ENCODE assay signal across 27 mouse cellular contexts in the genomic region with DNA sequence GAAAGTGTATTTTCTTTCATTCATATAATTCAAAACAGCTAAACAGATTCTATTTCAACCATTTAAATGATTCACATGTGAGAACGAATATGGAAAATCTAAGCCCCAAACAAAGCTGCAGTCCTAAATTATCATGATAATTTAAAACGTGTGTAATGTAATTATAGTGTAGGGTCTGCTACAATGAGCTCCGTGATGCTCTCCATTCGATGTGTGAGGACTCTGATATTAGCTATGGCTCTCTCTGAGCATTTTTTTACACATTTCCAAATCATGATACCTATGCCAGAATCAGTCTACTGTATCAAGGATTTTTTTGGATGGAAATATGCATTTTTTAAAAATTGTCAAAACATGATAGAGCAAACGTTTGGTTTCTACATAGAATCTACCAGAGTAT.
"Had no signal": no experiment of that assay in that cellular context is flagged by ENCODE, and none has a peak within 500 bp of the region (broad histone marks: within the 10 kb centered on the region; RNA-seq: fewer than 3 reads in every experiment).

No protein-coding gene starts in this region.

- H3K36me3 ChIP-seq: embryonic facial prominence, embryonic 10.5 days; embryonic facial prominence, embryonic 12.5 days; embryonic facial prominence, embryonic 13.5 days; embryonic facial prominence, embryonic 15.5 days; forebrain, embryonic 12.5 days; heart, embryonic 10.5 days; heart, embryonic 12.5 days; heart, embryonic 13.5 days had no signal

- H3K27me3 ChIP-seq: embryonic facial prominence, embryonic 12.5 days; embryonic facial prominence, embryonic 13.5 days; embryonic facial prominence, embryonic 15.5 days; forebrain, embryonic 12.5 days; forebrain, embryonic 13.5 days; heart, embryonic 12.5 days; heart, embryonic 13.5 days had no signal

- ATAC-seq: forebrain, embryonic 13.5 days had no signal

- H3K9ac ChIP-seq: embryonic facial prominence, embryonic 12.5 days; embryonic facial prominence, embryonic 13.5 days; embryonic facial prominence, embryonic 15.5 days; forebrain, embryonic 12.5 days; forebrain, embryonic 13.5 days; heart, embryonic 12.5 days; heart, embryonic 13.5 days had no signal

- DNase-seq: cerebellum, adult 2 months; cerebellum, adult 8-10 months; cerebellum, adult 9-10 months; cerebellum, adult 9-11 months; cerebellum, postnatal 10 days; cerebellum, postnatal 14 days; cerebellum, postnatal 36 days; embryo, embryonic 11 days; gastrocnemius, adult 2 months; gastrocnemius, postnatal 10 days; gastrocnemius, postnatal 14 days; gastrocnemius, postnatal 25 days; gastrocnemius, postnatal 36 days; heart, adult 11 months; heart, adult 18-20 months; heart, adult 2 months had no signal

- H3K9me3 ChIP-seq: embryonic facial prominence, embryonic 10.5 days; embryonic facial prominence, embryonic 12.5 days; embryonic facial prominence, embryonic 13.5 days; embryonic facial prominence, embryonic 15.5 days; forebrain, embryonic 12.5 days; forebrain, embryonic 13.5 days; heart, embryonic 10.5 days; heart, embryonic 12.5 days; heart, embryonic 13.5 days had no signal

- H3K4me2 ChIP-seq: embryonic facial prominence, embryonic 12.5 days; embryonic facial prominence, embryonic 13.5 days; embryonic facial prominence, embryonic 15.5 days; forebrain, embryonic 12.5 days; forebrain, embryonic 13.5 days; heart, embryonic 11.5 days; heart, embryonic 12.5 days; heart, embryonic 13.5 days had no signal

- H3K4me3 ChIP-seq: embryonic facial prominence, embryonic 10.5 days; embryonic facial prominence, embryonic 12.5 days; embryonic facial prominence, embryonic 13.5 days; embryonic facial prominence, embryonic 15.5 days; erythroblast, embryonic 14.5 days; forebrain, embryonic 12.5 days; forebrain, embryonic 13.5 days; gastrocnemius, adult 2 months; heart, adult 2 months; heart, embryonic 10.5 days; heart, embryonic 12.5 days; heart, embryonic 13.5 days had no signal

- H3K4me1 ChIP-seq: embryonic facial prominence, embryonic 12.5 days; embryonic facial prominence, embryonic 13.5 days; embryonic facial prominence, embryonic 15.5 days; forebrain, embryonic 12.5 days; forebrain, embryonic 13.5 days; heart, embryonic 10.5 days; heart, embryonic 12.5 days; heart, embryonic 13.5 days had no signal

- H3K27ac ChIP-seq: embryonic facial prominence, embryonic 10.5 days; embryonic facial prominence, embryonic 12.5 days; embryonic facial prominence, embryonic 13.5 days; embryonic facial prominence, embryonic 15.5 days; forebrain, embryonic 12.5 days; forebrain, embryonic 13.5 days; gastrocnemius, adult 2 months; heart, adult 2 months; heart, embryonic 10.5 days; heart, embryonic 13.5 days had no signal
